Mouse (Mus musculus) liver, adult 2 months (tissue): ENCODE measurements around the gene 1700012B07Rik.

ENCODE experiments used
- CTCF ChIP-seq: fragments of 200-500 bp; IDR thresholded peaks from 2 replicates; pipeline ENCODE4 v1.5.1; 2011; ENCODE audit warnings: low read depth, low read length, control low read depth
- POLR2A ChIP-seq: fragments of 200-500 bp; IDR thresholded peaks from 2 replicates; pipeline ENCODE4 v1.6.1; 2011; ENCODE audit warnings: low read length, control low read depth; ENCODE audit not compliant: insufficient read depth; ENCODE audit errors: extremely low read depth

- no peak for TF ChIP-seq CTCF
- TF ChIP-seq POLR2A, result no peak
Measured at GRCm38 (mm10) chr11:109845601-109846000, 17.8 kb upstream of the 1700012B07Rik start.
